Mouse (Mus musculus): ENCODE measurements around the gene Vapa. TPM values are rescaled to one million over a fixed set of nuclear protein-coding genes. Genes with fewer than 3 reads are reported as not detected.
A peak's percentile ranks its signal among the peaks of the same experiment; 100 is the strongest.
"Not testable (repeated sequence)": the region's sequence is repeated elsewhere in the genome, so short reads cannot be mapped to it uniquely, and the experiment has no call there.

The Vapa gene
- total and polyA plus RNA-seq, 3 experiments, result 56.7 to 507 (median 85.3) TPM

- Histone ChIP-seq H3K27ac (ENCODE audit: control insufficient read depth, low read depth, low read length) (no peak within 1 kb of the TSS), H3K9me3 (replicated peaks; ENCODE audit: insufficient read depth, low read length) (no peaks in the 10 kb centered on the region), H3K4me1 (ENCODE audit: control insufficient read depth in 1 of 2, insufficient read depth in 2 of 2, low read length in 2 of 2) (peaks cover 4% of the 10 kb centered on the region in 2 experiments), H3K79me2 (ENCODE audit: control insufficient read depth, insufficient read depth, low read length, poor library complexity) (no peaks in the 10 kb centered on the region), H3K9ac (ENCODE audit: control insufficient read depth, low read depth, low read length, poor library complexity, severe bottlenecking) (peak within 1 kb of the TSS; percentile 56), H3K4me3 (ENCODE audit: control insufficient read depth in 1 of 2, insufficient read depth in 1 of 2, low read depth in 2 of 2, low read length in 2 of 2) (peak within 1 kb of the TSS; percentile 59), H3K27me3 (ENCODE audit: control insufficient read depth in 1 of 2, insufficient read depth in 2 of 2, low read length in 2 of 2) (no peaks in the 10 kb centered on the region), H3K36me3 (ENCODE audit: control insufficient read depth in 1 of 2, insufficient read depth in 2 of 2, low read length in 2 of 2) (peaks cover 0 to 18% of the 10 kb centered on the region in 2 experiments; a peak in 2 of 4 replicates)
- DNase-seq (ENCODE audit: low read depth, low spot score), result peak; percentile 77
- peak; percentile 21; the same call in 1 of the 2 replicates for TF ChIP-seq ZC3H11A (IDR thresholded peaks at IDR 0.05; ENCODE audit: low read depth, low read length)
- TF ChIP-seq SMC3 (IDR thresholded peaks at IDR 0.05; ENCODE audit: low read depth, low read length), result peak; percentile 59
- peak; percentile 59 for TF ChIP-seq MAX (IDR thresholded peaks at IDR 0.05; ENCODE audit: low read length)
- TF ChIP-seq CTCF (IDR thresholded peaks at IDR 0.05 in 2 of 3, conservative IDR thresholded peaks at IDR 0.05 in 1 of 3; ENCODE audit: control insufficient read depth in 1 of 3, insufficient read depth in 1 of 3, low read depth in 2 of 3, low read length in 3 of 3, poor library complexity in 1 of 3, severe bottlenecking in 1 of 3), result peak in 2 of 3 experiments; percentile 74 to 75; a peak in 4 of 6 replicates
- no peak for TF ChIP-seq NRF1 (IDR thresholded peaks at IDR 0.05; ENCODE audit: insufficient read depth, low read depth, low read length, poor library complexity, severe bottlenecking)
- TF ChIP-seq USF1 (IDR thresholded peaks at IDR 0.05; ENCODE audit: low read depth, low read length), result peak; percentile 52; the same call in 1 of the 2 replicates
- peak; percentile 66; the same call in 1 of the 2 replicates for TF ChIP-seq SIN3A (IDR thresholded peaks at IDR 0.05; ENCODE audit: low read length)
- no peak for TF ChIP-seq ZKSCAN1 (IDR thresholded peaks at IDR 0.05; ENCODE audit: low read depth, low read length)
- TF ChIP-seq USF2 (IDR thresholded peaks at IDR 0.05; ENCODE audit: borderline replicate concordance in 1 of 2, insufficient read depth in 1 of 2, low read depth in 1 of 2, low read length in 2 of 2), result no peak
- TF ChIP-seq ZMIZ1 (IDR thresholded peaks at IDR 0.05; ENCODE audit: low read depth, low read length), result no peak
- TF ChIP-seq RCOR1 (IDR thresholded peaks at IDR 0.05; ENCODE audit: low read depth, low read length), result 0 out of 2 replicates have a peak, but pooled peaks have one; percentile 28
- TF ChIP-seq TCF12 (IDR thresholded peaks at IDR 0.05; ENCODE audit: low read depth, low read length), result 0 out of 2 replicates have a peak, but pooled peaks have one; percentile 15
- TF ChIP-seq MYC (IDR thresholded peaks at IDR 0.05; ENCODE audit: low read depth, low read length), result no peak
- peak; percentile 32 for TF ChIP-seq RAD21 (IDR thresholded peaks at IDR 0.05; ENCODE audit: low read depth, low read length)
- peak; percentile 77 for TF ChIP-seq MXI1 (IDR thresholded peaks at IDR 0.05; ENCODE audit: low read depth, low read length)
- no peak for TF ChIP-seq UBTF (IDR thresholded peaks at IDR 0.05; ENCODE audit: borderline replicate concordance, insufficient read depth, low read depth, low read length)
Measured at GRCm38 (mm10) chr17:65540441-65541272, 72.7 kb downstream of the Vapa start, which contains the start of gene Tmem232. Tmem232 (minus strand) TSS chr17:65540782.

- no peak overlapping the region for H3K27ac ChIP-seq (ENCODE audit: control insufficient read depth, low read depth, low read length)
- TF ChIP-seq ZC3H11A (IDR thresholded peaks at IDR 0.05; ENCODE audit: low read depth, low read length) (0 out of 2 replicates have a peak, but pooled peaks have one; percentile 18), BHLHE40 (IDR thresholded peaks at IDR 0.05; ENCODE audit: borderline replicate concordance, low read depth, low read length) (0 out of 2 replicates have a peak, but pooled peaks have one; percentile 5), MAX (IDR thresholded peaks at IDR 0.05; ENCODE audit: low read length) (0 out of 2 replicates have a peak, but pooled peaks have one; percentile 31), MAFK (IDR thresholded peaks at IDR 0.05; ENCODE audit: borderline replicate concordance, low read depth, low read length) (no peak), MXI1 (IDR thresholded peaks at IDR 0.05; ENCODE audit: low read depth, low read length) (no peak), RAD21 (IDR thresholded peaks at IDR 0.05; ENCODE audit: low read depth, low read length) (peak; percentile 54), SMC3 (IDR thresholded peaks at IDR 0.05; ENCODE audit: low read depth, low read length) (peak; percentile 73), CTCF (IDR thresholded peaks at IDR 0.05 in 2 of 3, conservative IDR thresholded peaks at IDR 0.05 in 1 of 3; ENCODE audit: control insufficient read depth in 1 of 3, insufficient read depth in 1 of 3, low read depth in 2 of 3, low read length in 3 of 3, poor library complexity in 1 of 3, severe bottlenecking in 1 of 3) (peak; percentile 77 to 98 (median 85))
- no peaks in the 10 kb centered on the region for H3K79me2 ChIP-seq (ENCODE audit: control insufficient read depth, insufficient read depth, low read length, poor library complexity)
- no peaks in the 10 kb centered on the region; a peak in 1 of 4 replicates for H3K27me3 ChIP-seq (ENCODE audit: control insufficient read depth in 1 of 2, insufficient read depth in 2 of 2, low read length in 2 of 2)
- DNase-seq (ENCODE audit: low read depth, low spot score), result peak; percentile 69
- H3K36me3 ChIP-seq (ENCODE audit: control insufficient read depth in 1 of 2, insufficient read depth in 2 of 2, low read length in 2 of 2), result peaks cover 0 to 16% of the 10 kb centered on the region in 2 experiments; a peak in 2 of 4 replicates
- H3K9me3 ChIP-seq (replicated peaks; ENCODE audit: insufficient read depth, low read length), result no peaks in the 10 kb centered on the region
- H3K4me1 ChIP-seq (ENCODE audit: control insufficient read depth in 1 of 2, insufficient read depth in 2 of 2, low read length in 2 of 2), result peaks cover 4% of the 10 kb centered on the region in 2 experiments
- H3K9ac ChIP-seq (ENCODE audit: control insufficient read depth, low read depth, low read length, poor library complexity, severe bottlenecking), result no peak overlapping the region
- no peak overlapping the region for H3K4me3 ChIP-seq (ENCODE audit: control insufficient read depth in 1 of 2, insufficient read depth in 1 of 2, low read depth in 2 of 2, low read length in 2 of 2)
Measured at GRCm38 (mm10) chr17:65536156-65536555, 77.2 kb downstream of the Vapa start.

GRCm38 (mm10) chr17:65532381-65532780, 81.0 kb downstream of the Vapa start:
- H3K4me1 ChIP-seq (ENCODE audit: control insufficient read depth in 1 of 2, insufficient read depth in 2 of 2, low read length in 2 of 2); H3K79me2 ChIP-seq (ENCODE audit: control insufficient read depth, insufficient read depth, low read length, poor library complexity); H3K36me3 ChIP-seq (ENCODE audit: control insufficient read depth in 1 of 2, insufficient read depth in 2 of 2, low read length in 2 of 2); DNase-seq (ENCODE audit: low read depth, low spot score); H3K27ac ChIP-seq (ENCODE audit: control insufficient read depth, low read depth, low read length); H3K4me3 ChIP-seq (ENCODE audit: control insufficient read depth in 1 of 2, insufficient read depth in 1 of 2, low read depth in 2 of 2, low read length in 2 of 2); H3K9me3 ChIP-seq (replicated peaks; ENCODE audit: insufficient read depth, low read length); H3K27me3 ChIP-seq (ENCODE audit: control insufficient read depth in 1 of 2, insufficient read depth in 2 of 2, low read length in 2 of 2); H3K9ac ChIP-seq (ENCODE audit: control insufficient read depth, low read depth, low read length, poor library complexity, severe bottlenecking): not testable (repeated sequence)
